Mouse (Mus musculus) lung, postnatal 36 days (tissue): Measurements from ENCODE around the gene Slc9b1.
A peak's percentile ranks its signal among the peaks of the same experiment; 100 is the strongest.

ENCODE experiments used
- DNase-seq: peaks from one replicate; pipeline ENCODE4 v3.0.0; 2022; ENCODE audit warnings: mixed read lengths

Gene Slc9b1

DNA sequence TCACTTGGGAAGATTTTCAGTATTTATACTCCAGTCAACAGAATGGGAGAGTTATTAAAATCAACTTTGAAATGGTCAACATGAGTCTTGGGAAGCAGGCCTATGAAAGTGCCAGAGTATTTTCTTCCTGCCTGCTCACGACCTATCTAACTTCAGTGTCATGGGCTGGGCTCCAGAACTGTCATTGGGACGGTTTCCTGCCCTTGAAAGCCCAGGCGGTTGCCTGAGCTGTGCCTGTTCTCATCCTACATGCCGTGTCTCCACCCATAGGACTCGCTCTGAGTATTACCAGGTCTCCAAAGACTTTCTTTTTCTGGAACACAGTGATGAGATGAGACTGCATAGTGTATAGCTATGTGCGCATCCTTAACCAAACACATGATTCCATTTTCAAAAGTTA, 45.4 kb downstream of the Slc9b1 start:
- DNase-seq, result no peak

DNA sequence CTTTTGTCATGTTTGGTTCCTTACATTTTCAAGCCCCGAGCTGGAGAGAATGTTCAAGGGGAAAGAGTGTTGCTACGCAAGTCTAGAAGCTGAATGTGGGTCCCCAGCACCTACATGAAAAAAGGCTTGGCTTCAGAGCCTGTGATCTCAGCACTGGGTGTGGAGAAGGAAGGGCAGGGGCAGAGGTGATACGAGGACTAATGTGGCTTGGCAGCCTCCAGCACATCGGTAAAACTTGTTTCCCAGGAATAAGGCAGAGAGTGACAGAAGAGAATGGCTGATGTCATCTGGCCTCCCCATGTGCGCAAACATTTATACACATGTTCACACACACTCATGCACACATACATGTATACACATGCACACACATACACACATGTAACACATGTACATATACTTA, 47.3 kb downstream of the Slc9b1 start:
- DNase-seq, result no peak

- no peak for DNase-seq
Measured at GRCm38 (mm10) chr3:135396081-135396480, 48.3 kb downstream of the Slc9b1 start.

- DNase-seq, result no peak
Measured at GRCm38 (mm10) chr3:135397112-135397511, 49.3 kb downstream of the Slc9b1 start.

DNA sequence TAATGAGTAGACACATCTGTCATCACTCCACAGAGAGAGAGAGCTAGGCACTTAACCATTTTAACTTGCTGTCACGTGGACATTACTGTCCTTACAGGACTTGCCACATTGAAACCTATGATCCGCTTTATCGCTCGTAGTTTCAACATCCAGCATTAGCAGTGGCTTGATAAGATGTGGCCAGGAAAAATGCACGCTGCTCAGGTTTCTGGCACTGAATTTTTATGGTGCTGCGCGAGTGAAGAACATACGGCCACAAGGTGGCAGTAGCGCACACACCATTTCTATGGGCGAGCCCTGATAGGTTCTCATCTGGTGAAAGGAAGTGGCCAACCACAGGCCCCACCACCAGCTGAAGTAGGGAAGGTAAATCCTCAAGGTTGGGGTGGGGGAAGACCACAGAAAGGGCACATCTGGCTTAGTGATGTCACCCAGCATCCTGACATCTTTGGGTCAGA, 54.4 kb downstream of the Slc9b1 start:
- peak; percentile 94 for DNase-seq

DNA sequence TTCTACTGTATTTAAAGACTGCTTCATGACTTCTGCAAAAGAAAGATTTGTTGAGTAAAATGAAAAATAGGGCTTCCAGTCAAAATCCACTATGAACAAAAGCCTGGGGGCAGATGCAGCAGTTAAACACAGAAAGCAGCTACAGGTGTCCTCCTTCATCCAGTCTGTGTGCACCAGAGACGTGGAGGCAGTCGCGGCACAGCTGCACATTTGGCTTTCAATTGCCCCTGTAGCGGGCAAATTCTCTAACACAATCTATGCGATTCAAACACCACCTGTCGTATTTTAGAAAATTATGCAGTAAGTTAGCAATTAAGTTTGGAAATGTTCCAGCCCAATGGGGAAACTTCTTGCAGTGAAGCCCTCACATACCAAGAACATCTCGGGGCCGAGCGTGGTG, 55.4 kb downstream of the Slc9b1 start:
- no peak for DNase-seq

- DNase-seq, result no peak
Measured at GRCm38 (mm10) chr3:135403856-135404255, 56.0 kb downstream of the Slc9b1 start.

DNA sequence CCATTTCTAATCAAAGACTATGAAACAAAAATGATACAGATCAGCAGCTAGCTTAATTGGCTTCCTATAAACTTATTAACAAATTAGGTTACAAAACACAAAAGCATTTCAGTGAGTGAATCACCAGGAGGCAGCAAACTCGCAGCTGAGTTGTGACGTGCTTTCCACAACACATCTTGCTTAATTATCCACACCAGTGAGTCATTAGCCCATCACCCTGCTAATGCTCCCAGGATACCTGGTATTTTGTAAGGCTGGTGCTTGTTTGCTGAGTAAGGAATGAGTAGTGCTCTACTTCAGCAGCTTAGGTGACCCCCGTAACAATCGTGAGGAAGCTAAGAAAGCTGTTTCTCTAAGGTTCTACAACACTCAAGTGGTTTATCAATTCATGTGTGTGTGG, 56.8 kb downstream of the Slc9b1 start:
- DNase-seq, result no peak

GRCm38 (mm10) chr3:135407351-135407750, 59.5 kb downstream of the Slc9b1 start:
- no peak for DNase-seq

- DNase-seq, result no peak
Measured at GRCm38 (mm10) chr3:135409219-135409618, 61.4 kb downstream of the Slc9b1 start.

- DNase-seq, result no peak
Measured at GRCm38 (mm10) chr3:135411056-135411455, 63.2 kb downstream of the Slc9b1 start.

- no peak for DNase-seq
Measured at GRCm38 (mm10) chr3:135411824-135412223, 64.0 kb downstream of the Slc9b1 start.

DNA sequence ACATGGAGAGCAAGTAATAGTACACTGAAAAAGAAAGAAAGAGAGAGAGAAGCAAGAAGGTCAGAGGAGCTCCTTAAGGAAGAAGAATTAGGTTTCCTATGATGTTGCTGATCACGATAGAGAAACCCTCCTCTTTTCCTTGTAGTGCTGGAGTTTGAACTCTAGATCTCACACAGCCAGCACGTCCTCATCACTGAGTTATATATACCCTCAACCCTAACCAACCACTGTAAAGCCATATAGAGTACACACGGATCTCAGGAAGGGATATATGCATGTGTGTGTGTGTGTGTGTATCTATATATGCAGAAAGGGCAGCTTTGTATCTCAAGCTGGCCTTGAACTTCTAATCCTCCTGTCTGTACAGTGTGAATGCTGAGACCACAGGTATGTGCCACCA, 69.4 kb downstream of the Slc9b1 start:
- no peak for DNase-seq

- DNase-seq, result no peak
Measured at GRCm38 (mm10) chr3:135417799-135418198, 70.0 kb downstream of the Slc9b1 start.

DNA sequence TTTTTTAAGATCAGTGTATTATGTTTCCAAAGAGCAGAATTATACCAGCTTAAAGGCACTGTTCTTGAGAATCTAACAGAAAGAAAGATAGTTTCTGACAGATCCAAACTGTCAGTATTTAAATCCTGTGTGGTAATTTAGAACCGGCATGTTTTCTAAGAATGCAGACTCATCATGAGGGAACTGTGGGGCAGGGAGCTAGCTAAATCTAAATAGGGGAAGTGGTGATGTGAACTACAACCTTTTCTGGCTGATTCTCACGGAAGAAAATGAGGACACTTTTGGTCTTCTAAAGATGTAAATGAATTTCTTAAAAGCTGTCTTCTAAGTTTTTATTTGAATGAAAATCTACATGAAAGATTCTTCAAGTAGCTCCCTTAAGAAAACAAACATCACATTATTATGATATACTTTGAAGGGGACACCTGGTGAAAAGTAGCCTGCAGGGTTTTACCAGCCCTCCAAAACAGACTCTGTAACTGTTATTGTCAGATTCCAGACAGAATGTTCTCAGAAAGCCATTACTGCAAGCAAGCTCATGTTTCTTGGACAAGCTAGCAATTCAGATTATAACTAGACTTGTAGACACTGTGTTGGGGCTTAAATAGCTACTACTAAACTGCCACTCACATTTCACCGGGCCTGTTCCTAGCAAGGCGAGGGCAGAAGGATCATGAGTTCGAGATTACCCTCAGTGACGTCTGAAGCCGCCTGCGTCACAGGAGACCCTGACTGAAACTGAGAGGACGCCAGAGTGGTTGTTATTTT, 72.9 kb downstream of the Slc9b1 start:
- no peak for DNase-seq

DNA sequence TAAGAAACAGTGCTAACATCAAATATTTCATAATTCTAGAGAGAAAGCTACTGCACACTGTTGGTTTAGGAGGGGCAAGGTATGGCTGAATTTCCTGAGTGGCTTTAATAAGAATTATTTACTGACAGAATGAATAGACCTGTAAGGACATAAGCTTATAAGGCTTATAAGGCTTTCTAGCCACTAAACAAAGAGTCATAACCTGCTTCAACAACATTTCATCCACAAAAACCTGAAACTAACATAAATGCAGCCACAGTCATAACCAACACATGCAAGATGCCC, 73.4 kb downstream of the Slc9b1 start:
- no peak for DNase-seq

- no peak for DNase-seq
Measured at GRCm38 (mm10) chr3:135422232-135422855, 74.5 kb downstream of the Slc9b1 start.

- peak; percentile 79 for DNase-seq
Measured at GRCm38 (mm10) chr3:135422856-135423607, 75.2 kb downstream of the Slc9b1 start.

GRCm38 (mm10) chr3:135423608-135424212, 75.9 kb downstream of the Slc9b1 start, which contains the start of gene Cisd2:
Gene Cisd2 (minus strand): TSS chr3:135423925.
- no peak for DNase-seq

DNA sequence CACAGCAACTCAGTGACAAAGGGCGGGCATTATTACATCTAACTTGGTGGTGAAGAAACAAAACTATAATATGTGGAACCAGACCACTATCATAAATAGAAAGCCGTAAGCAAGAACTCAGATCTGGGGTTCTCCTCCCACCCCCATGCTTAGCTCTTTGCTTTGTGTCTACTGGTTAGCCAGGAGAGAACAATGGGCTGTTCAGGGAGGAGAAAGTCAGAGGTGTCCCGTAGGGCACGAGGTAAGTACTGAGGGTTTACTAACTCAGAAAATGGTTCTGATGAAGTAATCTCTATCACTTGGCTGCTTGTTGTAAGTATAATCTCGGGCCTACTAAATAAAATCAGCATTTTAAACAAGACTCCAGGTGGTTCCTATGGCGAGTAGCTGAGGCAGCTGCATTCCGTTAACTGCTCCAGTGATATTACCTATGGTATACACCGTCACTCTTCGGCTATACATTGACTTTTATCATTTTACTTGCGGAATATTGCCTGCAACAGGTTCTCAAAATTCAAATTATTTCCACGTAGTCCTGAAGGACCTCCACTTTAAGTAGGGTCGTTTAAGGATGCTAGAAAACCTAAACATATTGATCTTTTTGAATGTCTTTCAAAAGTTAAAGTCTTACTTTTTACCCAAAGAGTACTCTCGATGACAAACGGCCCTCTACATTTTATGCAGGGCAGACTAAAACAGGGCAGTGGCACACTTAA, 89.2 kb downstream of the Slc9b1 start:
- DNase-seq, result no peak

DNA sequence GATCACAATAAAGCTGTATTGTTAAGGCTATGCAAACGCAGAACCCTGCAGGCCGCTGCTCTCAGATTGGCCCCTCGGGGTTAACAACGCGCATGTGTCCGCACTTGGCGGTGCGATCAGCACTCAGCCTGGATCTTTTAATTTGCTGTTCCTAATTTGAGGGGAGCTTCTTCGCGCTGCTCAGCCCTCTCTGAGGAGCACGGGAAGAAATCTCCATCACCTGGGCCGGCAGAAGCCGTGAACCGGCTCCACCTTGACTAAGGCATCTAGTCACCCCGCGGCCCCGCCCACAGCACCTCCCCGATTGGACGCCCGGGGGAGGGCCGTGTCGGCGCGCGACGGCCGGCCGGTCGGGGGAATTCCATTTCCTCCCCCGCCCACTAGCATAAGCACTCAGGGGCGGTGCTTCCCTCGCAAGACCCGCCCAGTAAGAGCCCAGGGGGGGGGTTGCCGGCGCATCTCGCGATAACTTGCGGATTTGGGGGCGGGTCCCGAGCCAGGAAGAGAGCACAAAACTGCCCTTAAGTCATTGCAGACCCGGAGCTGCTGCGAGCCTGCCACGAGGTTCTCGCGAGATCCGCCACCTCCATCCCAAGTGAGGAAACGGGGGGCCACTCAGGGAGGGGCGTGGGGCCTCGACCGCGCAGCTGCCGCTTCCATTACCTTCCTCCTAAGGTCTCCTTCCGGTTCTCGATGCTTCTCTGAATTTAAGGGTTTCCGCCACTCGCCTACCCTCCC, 90.1 kb downstream of the Slc9b1 start, which contains the start of gene Ube2d3:
TSS of gene Ube2d3 (plus strand) at position 392 of the 738 bp plus-strand sequence.
- peak; percentile 99 for DNase-seq

DNA sequence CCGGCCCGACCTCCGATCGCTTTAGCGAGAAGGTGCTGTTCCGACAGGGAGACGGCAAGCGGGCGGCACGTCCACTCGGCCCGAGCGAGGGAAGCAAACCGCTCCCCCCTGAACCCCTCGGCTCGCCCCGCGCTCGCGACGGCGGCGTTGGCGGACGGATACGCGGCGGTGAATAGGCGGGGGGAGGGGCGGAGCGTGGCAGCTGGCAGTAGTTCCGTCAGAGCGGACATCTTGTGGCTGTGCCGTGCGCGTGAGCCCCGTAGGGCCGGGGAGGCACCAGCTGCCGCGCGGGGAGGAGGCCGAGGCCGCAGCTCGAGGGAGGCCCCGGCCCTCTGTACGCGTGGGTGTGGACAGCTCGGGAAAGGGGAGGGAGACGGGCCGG, 90.7 kb downstream of the Slc9b1 start:
- DNase-seq, result peak; percentile 92
